Mouse (Mus musculus) megakaryocyte, embryonic 14.5 days (primary cell): ENCODE measurements at regions not wholly inside any gene's neighbourhood (a gene's known extent, or its start where the extent isn't known, plus 50 kb on each side); places are given as distances from the start of the nearest gene placed in this dataset.

Experiments used
- H3K27me3 ChIP-seq: replicated peaks from 2 replicates; pipeline ENCODE3; 2012; ENCODE audit warnings: inconsistent platforms
- H3K36me3 ChIP-seq: replicated peaks from 2 replicates; pipeline ENCODE3; 2012; ENCODE audit warnings: low read length, inconsistent platforms, mixed read lengths
- H3K4me1 ChIP-seq: 2 replicates; pipeline ENCODE4 v1.6.1; 2012; ENCODE audit warnings: inconsistent platforms
- H3K4me3 ChIP-seq: replicated peaks from 2 replicates; pipeline ENCODE3; 2012; ENCODE audit warnings: moderate library complexity, mild to moderate bottlenecking, inconsistent platforms
- H3K9me3 ChIP-seq: 2 replicates; pipeline ENCODE4 v1.6.1; 2012; ENCODE audit warnings: inconsistent platforms
- FLI1 ChIP-seq: IDR thresholded peaks from 2 replicates; pipeline ENCODE4 v1.6.1; 2012; ENCODE audit warnings: low read length, inconsistent platforms, mixed read lengths
- GATA1 ChIP-seq: IDR thresholded peaks from 3 replicates; pipeline ENCODE4 v1.6.1; 2012; ENCODE audit warnings: mixed read lengths, low read length, inconsistent platforms, borderline replicate concordance

DNA sequence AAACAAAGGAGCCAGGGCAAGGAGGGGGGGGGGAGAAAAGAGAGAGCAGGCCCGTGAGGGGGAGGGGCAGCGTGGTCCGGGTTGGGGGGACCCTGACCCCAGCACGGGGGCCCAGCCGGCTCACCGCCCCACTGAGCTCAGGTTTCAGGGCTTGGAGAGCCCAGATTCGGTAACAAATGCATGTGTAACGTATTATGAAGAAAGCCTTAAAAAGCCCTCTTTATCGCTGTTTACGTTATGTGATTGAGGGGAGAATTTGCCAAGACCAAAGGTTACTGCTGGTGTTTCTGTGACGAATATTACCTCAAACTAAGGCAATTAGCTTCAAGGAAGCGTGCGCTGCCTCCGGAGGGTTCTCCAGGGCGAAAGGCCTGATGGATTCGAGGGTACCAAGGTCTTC lies 54.2 kb downstream of the Barx1 start:
- Histone ChIP-seq H3K4me1 (no peaks in the 10 kb centered on the region), H3K4me3 (no peak overlapping the region), H3K27me3 (peaks cover 20% of the 10 kb centered on the region), H3K9me3 (peaks cover 14% of the 10 kb centered on the region), H3K36me3 (no peaks in the 10 kb centered on the region)
- TF ChIP-seq GATA1 (no peak), FLI1 (no peak)

DNA sequence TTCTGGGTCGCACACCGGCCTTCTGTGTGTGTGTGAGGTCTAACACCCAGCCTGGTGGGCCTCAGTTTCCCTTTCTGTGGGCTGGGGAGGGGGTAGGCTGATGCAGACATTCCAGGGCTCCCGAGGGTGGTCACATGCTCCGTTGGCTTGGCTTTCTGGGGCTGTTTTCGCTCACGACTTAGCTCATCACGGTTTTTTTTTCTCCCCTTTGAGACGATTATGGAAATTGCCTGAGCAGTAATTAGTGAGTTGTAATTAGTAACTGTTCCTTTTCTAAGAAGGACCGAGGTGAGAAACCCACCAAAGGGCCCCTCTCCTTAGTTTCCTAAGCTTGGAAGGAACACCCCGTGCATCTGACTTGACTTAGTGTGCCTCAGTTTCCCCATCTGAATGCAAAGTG lies 54.7 kb downstream of the Barx1 start:
- Histone ChIP-seq H3K9me3 (peaks cover 19% of the 10 kb centered on the region), H3K4me1 (no peaks in the 10 kb centered on the region), H3K36me3 (no peaks in the 10 kb centered on the region), H3K27me3 (peaks cover 19% of the 10 kb centered on the region), H3K4me3 (no peak overlapping the region)
- TF ChIP-seq GATA1 (no peak), FLI1 (no peak)

DNA sequence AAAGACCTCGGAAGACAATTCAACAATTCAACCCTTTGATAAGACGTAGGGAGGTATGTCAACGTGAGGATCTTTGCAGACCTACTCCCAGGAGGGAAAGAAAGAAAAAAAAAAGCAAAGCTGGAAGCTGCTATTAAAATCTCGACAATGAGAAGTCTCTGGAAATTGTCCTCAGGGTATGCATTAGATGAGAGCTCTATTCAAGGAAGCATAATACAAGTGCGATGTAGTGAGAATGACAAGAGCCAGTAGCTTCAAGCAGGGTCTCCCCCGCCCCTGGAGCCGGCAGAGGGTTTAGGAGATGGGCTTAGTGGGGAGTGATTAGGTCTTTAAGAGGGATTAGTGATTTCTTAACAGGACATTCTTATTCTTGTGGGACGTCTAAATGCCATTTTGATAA lies 60.9 kb downstream of the Barx1 start:
- peaks cover 25% of the 10 kb centered on the region for H3K9me3 ChIP-seq
- no peak for TF ChIP-seq GATA1
- no peak for TF ChIP-seq FLI1
- no peak overlapping the region for H3K4me3 ChIP-seq
- H3K36me3 ChIP-seq: no peaks in the 10 kb centered on the region
- no peaks in the 10 kb centered on the region for H3K4me1 ChIP-seq
- H3K27me3 ChIP-seq: peaks cover 18% of the 10 kb centered on the region

DNA sequence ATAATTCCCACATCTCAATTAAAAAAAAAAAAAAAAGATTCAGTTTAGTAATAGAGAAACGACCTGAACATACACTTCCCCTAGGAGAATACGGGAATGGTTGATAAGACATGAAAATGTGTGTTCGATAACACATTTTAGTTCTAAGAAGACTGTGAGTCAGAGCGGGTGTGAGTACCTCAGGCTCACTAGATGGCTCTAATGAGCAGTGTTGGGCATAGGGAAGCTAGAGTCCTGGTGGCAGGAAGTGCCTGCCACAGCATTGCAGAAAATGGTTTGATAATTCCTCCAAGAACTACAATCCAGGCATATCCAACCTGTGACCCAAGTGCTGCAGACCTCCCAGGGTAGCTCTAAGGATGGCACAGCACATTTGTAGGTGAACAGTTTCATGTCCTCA lies 63.6 kb downstream of the Barx1 start:
- peaks cover 45% of the 10 kb centered on the region for H3K27me3 ChIP-seq
- peaks cover 14% of the 10 kb centered on the region for H3K9me3 ChIP-seq
- H3K36me3 ChIP-seq: no peaks in the 10 kb centered on the region
- no peak for TF ChIP-seq FLI1
- TF ChIP-seq GATA1: no peak
- no peak overlapping the region for H3K4me3 ChIP-seq
- H3K4me1 ChIP-seq: peaks cover 6% of the 10 kb centered on the region

DNA sequence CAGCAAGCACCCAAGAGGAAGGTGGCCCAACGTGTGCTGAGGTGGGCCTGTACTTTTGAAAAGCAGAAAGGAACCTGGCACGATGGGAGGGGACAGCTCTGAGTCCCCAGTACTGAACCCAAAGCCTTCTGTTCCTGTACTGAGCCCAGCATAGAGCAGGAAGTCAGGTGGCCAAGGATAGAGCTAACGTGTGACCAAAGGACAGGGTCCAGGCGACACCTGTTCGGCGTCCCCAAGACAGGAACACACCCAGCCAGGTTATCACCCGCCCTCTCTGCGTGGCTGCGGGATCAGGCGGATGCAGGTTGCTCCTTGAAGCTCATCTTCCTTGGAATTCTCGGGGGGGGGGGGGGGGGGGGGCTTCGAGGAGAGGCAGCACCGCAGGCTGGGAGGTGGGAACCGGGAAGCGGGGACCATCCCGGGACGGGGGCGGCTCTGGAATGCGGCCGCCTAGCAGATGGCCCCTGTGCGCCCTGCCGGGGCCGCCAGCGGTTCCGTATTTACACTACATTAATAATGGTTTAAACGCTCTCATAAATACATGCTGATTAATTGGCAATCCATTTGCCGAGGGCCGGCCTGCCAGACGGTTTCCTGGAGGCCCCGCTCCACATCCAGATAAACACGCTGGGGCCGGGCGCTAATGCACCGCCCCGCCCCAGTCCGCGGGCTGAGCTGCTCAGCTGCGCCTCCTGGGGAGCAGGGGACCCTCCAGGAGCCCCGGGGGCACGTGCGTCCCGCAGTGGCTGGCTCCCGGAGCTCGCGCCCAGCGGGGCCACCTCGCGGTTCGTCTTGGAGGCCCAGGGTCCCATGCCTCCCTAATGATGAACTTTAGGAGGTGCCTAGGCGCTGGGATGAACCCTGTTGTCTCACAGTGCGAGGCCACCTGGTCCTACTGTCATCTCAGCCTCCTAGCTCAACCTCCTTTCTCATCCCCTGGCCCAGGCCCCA lies 68.5 kb downstream of the Barx1 start:
- Histone ChIP-seq H3K36me3 (no peaks in the 10 kb centered on the region), H3K4me1 (peaks cover 18% of the 10 kb centered on the region), H3K4me3 (peak overlapping the region; percentile 23), H3K9me3 (no peaks in the 10 kb centered on the region), H3K27me3 (peaks cover 80% of the 10 kb centered on the region)
- TF ChIP-seq FLI1 (no peak), GATA1 (no peak)

DNA sequence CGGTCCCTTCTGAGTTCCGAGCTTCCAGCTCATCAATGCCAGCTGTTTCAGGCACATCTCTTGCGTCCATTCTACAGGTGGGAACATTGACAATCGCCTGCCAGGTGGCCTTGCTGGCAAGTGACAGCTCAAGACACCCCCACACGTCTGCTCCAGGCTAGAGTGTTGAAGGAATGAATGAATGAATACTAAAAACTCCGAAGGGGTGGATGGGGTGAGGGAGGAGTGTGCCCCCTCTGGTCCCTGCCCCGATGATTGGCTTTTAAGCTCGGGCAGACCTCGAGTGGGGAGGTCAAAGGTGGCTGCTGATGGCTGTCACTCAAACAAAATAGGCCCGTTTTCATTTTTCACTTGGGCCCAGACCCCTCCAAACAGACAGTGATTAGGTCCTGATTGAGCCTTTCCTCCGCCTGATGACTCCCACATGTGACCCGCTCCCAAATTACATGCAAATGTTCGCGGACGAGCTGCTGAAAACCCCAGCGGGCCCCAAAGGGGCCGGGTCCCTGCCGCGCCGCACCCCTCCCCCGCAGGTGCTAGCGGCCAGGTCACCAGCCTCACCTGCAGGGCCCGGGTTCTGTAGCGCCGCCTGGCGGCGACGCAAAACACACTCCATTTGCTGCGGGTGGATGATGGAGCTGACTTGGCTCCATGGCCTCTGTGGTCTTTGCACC lies 69.5 kb downstream of the Barx1 start:
- Histone ChIP-seq H3K4me3 (no peak overlapping the region), H3K27me3 (peaks cover 86% of the 10 kb centered on the region), H3K4me1 (peaks cover 18% of the 10 kb centered on the region), H3K36me3 (no peaks in the 10 kb centered on the region), H3K9me3 (no peaks in the 10 kb centered on the region)
- TF ChIP-seq GATA1 (no peak), FLI1 (no peak)

DNA sequence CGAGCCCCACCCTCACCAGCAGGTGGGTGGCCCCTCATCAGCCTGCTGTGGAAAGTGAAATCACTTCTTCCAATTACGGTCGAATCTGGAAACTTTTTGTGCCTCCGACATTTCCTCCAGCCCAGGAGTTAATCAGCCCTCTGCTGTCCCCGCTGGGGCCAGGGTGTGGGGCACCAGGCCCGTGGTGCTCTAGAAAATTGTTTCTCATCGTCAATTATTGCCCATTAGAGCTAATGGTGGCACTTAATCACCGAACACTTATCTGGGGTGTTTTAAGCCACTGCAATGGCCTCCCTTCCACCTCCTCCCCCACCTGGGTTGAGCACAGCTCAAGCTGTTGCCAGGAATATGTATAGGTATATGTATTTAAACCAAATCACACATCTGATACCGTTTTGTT lies 72.2 kb downstream of the Barx1 start:
- Histone ChIP-seq H3K36me3 (no peaks in the 10 kb centered on the region), H3K9me3 (no peaks in the 10 kb centered on the region), H3K4me1 (peaks cover 18% of the 10 kb centered on the region), H3K27me3 (peaks cover 90% of the 10 kb centered on the region), H3K4me3 (no peak overlapping the region)
- TF ChIP-seq GATA1 (no peak), FLI1 (no peak)

DNA sequence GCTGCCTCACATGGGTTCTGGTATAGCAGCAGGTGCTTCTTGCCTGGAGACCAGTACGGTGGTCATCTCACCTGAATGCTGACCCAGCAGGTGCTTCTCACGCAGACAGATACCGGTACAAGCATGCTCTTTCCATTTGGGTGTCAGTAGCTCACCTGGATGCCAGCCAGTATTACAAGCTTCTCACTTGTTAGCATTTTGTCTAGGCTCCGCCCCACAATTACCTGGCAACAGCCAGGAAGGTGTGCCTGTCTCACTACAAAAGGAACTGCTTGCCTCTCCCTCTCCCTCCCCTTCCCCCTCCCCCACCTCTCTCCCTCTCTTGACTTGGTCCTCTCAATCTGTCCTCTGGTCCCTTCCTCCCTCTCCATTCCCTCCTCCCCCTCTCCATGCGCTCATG lies 82.8 kb downstream of the Barx1 start:
- no peak for TF ChIP-seq FLI1
- TF ChIP-seq GATA1: no peak
- Histone ChIP-seq H3K4me3 (no peak overlapping the region), H3K36me3 (no peaks in the 10 kb centered on the region), H3K4me1 (no peaks in the 10 kb centered on the region), H3K9me3 (peaks cover 21% of the 10 kb centered on the region), H3K27me3 (peaks cover 51% of the 10 kb centered on the region)

DNA sequence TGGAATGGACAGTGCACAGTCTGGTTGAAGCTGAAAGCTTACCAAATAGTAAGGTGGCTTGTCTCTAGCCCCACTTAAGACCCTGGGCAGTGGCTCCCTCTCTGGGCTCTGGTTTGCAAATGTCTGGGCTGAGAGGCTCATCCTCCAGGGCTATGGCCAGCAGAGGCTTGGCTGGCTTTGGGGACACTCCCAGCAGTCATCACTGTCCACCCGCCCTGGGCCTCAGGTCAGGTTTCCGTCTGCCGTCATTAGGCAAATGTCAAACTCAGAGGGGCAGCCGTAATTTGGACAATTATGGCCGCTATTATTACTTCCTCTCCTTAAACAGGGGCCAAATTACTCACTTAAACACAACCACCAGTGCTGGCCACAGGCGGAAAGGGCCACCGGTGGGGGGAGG lies 83.5 kb downstream of the Barx1 start:
- peaks cover 47% of the 10 kb centered on the region for H3K27me3 ChIP-seq
- TF ChIP-seq GATA1: no peak
- no peak for TF ChIP-seq FLI1

More for the DNA sequence above, 83.5 kb downstream of the Barx1 start:
- no peak overlapping the region for H3K4me3 ChIP-seq
- no peaks in the 10 kb centered on the region for H3K4me1 ChIP-seq
- H3K36me3 ChIP-seq: no peaks in the 10 kb centered on the region
- peaks cover 21% of the 10 kb centered on the region for H3K9me3 ChIP-seq
